Mouse (Mus musculus) embryonic facial prominence, embryonic 12.5 days (tissue): Measurements from ENCODE around the gene Cd37. TPM values are rescaled to one million over a fixed set of nuclear protein-coding genes. Genes with fewer than 3 reads are reported as not detected.

Source experiments
- ATAC-seq: fragments of 200-750 bp; cut with Nextera tagmentation; 2 replicates; pipeline ENCODE4 v1.8.0; 2017; ENCODE audit not compliant: insufficient number of reproducible peaks, insufficient read depth, low FRiP score, low TSS enrichment
- H3K27ac ChIP-seq: fragments of 300-500 bp; sonication (generic); 2 replicates; pipeline ENCODE4 v1.5.1; 2016; ENCODE audit warnings: mild to moderate bottlenecking
- H3K27me3 ChIP-seq: fragments of 300-500 bp; sonication (generic); 2 replicates; pipeline ENCODE4 v1.6.1; 2016; ENCODE audit warnings: mild to moderate bottlenecking, moderate library complexity
- H3K36me3 ChIP-seq: fragments of 300-500 bp; sonication (generic); 2 replicates; pipeline ENCODE4 v1.6.1; 2016; ENCODE audit warnings: mild to moderate bottlenecking
- H3K4me1 ChIP-seq: fragments of 300-500 bp; sonication (generic); 2 replicates; pipeline ENCODE4 v1.6.1; 2016
- H3K4me2 ChIP-seq: fragments of 300-500 bp; sonication (generic); replicated peaks from 2 replicates; pipeline ENCODE4 v1.6.1; 2016; ENCODE audit warnings: mild to moderate bottlenecking, moderate library complexity
- H3K4me3 ChIP-seq: fragments of 300-500 bp; sonication (generic); 2 replicates; pipeline ENCODE4 v1.5.1; 2016; ENCODE audit warnings: mild to moderate bottlenecking
- H3K9ac ChIP-seq: fragments of 300-500 bp; sonication (generic); 2 replicates; pipeline ENCODE4 v1.6.1; 2016; ENCODE audit warnings: mild to moderate bottlenecking, moderate library complexity
- H3K9me3 ChIP-seq: fragments of 300-500 bp; sonication (generic); 2 replicates; pipeline ENCODE4 v1.6.1; 2016; ENCODE audit warnings: mild to moderate bottlenecking, moderate library complexity
- WGBS: fragments of 180-500 bp; shearing (Covaris S2); methylation state at CpG from one replicate; pipeline ENCODE4 v1.1.7; 2016; 5-methylcytosine and 5-hydroxymethylcytosine counted together
- polyA plus RNA-seq: library from polyadenylated mRNA; unstranded; fragments of >200 nt; fragmentation: Nextera tagmentation; extraction: Ambion mirVana; gene quantifications from 2 replicates; pipeline ENCODE4 v1.2.1, GENCODE M21; 2016

The Cd37 gene
- 2.3 TPM in 2 replicates for polyA plus RNA-seq

DNA sequence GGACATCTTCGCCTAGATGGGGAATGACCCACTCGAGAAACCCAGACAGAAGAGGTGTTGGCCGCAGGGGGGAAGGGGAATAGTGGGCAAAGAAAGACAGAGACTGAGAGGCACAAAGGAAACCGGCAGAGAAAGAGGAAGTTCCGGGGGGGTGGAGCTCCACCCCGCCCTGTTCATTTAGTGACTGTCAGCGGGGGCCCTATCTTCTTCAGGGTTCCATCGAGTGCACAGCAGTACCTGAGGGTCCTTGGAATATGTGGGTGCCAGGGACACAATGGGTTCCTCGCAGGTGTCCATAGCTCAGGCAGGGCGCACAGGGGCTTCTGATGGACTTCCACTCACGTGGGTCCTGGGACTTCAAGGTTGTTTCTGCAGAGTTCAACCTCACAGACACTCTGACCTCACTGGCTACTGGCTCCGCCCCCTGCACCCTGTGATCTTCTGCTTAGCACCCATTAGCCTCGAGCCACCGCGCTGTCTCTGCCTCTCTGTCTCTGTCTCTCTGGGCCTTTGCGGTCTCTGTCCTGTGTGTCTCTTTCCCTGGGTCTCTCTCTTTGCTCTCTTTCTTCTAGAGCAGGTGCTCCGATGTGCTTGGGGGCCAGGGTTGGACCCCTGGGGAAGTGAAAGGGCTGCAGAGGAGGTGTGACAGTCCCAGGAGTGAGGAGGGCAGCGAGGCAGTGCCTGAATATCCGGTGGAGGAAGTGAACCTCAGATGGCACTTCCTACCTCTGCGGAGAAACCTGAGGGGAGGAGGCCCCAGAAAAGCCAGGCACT is at the start of gene Cd37:
TSS of gene Cd37 (minus strand) at position 393 of the 774 bp plus-strand sequence.
- Histone ChIP-seq H3K4me3 (no peak within 1 kb of the TSS), H3K27ac (no peak within 1 kb of the TSS), H3K36me3 (no peaks in the 10 kb centered on the region), H3K27me3 (peaks cover 28% of the 10 kb centered on the region), H3K9me3 (no peaks in the 10 kb centered on the region), H3K4me2 (no peak within 1 kb of the TSS), H3K9ac (no peak within 1 kb of the TSS), H3K4me1 (peaks cover 30% of the 10 kb centered on the region)
- WGBS: 37% methylated on average over 20 of the region's 20 CpGs
- ATAC-seq: no peak

DNA sequence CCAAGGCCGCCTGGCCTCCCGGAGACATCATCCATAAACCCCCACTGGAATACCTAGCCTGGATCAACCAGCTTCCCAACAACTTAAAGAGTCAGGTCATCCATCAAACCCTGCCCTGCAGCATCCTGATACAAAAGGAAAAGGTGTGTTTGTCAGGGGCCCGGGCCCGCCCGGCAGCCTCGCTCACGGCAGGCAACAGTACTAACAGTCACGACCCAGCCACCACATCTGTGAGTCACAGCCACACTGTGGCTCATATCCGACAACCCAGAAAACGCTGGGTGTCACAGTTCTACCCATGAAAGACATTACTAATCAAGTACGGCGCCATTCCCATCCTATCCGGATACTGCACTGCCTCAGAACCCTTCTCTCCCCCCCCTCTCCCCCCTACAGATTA is 47.6 kb upstream of the Cd37 start:
- Histone ChIP-seq H3K27me3 (0 out of 2 replicates have a peak, but pooled peaks cover 4% of the 10 kb centered on the region), H3K27ac (no peak overlapping the region), H3K4me3 (no peak overlapping the region), H3K9ac (no peak overlapping the region), H3K4me2 (no peak overlapping the region), H3K9me3 (no peaks in the 10 kb centered on the region), H3K36me3 (no peaks in the 10 kb centered on the region), H3K4me1 (no peaks in the 10 kb centered on the region)
- 84% methylated on average over 13 of the region's 13 CpGs for WGBS
- no peak for ATAC-seq

DNA sequence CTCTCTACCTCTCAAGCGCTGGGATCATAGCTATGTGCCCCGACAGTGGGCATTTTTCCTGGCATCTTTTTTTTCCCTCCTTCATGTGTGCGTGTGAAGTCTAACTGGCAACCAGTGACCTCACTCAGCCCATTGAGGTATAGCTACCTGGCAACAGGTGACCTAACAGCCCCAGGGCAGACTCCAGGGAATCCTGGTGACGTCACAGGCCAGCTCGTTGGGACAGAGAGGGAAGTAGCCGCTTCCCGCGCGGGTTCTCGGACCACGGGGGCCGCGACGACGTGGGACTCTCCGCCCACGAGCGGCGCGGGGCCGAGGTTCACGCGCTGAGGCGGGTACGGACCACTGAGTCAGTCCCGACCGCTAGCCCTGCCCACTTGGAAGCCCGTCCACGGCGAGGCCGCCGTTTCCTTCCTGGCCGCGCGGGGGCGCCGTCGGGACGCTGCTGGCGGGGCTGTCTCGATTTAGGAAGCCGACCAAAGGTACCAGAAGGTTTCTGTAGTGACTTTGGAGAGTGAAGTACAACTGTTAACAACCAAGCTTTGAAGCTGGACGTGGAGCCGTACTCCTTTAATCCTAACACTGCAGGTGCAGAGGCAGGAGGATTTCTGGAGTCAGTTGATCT is 38.3 kb upstream of the Cd37 start, which contains the start of gene Slc6a21:
TSS of gene Slc6a21 (plus strand) at position 378 of the 625 bp plus-strand sequence.
- Histone ChIP-seq H3K4me1 (no peaks in the 10 kb centered on the region), H3K9ac (peak within 1 kb of the TSS; percentile 25; the same call in 1 of the 2 replicates), H3K27me3 (peaks cover 10% of the 10 kb centered on the region), H3K9me3 (no peaks in the 10 kb centered on the region), H3K4me3 (peak within 1 kb of the TSS; percentile 33), H3K4me2 (peak within 1 kb of the TSS; percentile 50), H3K36me3 (no peaks in the 10 kb centered on the region), H3K27ac (no peak within 1 kb of the TSS)
- 7% methylated on average over 44 of the region's 44 CpGs for WGBS
- ATAC-seq: no peak

DNA sequence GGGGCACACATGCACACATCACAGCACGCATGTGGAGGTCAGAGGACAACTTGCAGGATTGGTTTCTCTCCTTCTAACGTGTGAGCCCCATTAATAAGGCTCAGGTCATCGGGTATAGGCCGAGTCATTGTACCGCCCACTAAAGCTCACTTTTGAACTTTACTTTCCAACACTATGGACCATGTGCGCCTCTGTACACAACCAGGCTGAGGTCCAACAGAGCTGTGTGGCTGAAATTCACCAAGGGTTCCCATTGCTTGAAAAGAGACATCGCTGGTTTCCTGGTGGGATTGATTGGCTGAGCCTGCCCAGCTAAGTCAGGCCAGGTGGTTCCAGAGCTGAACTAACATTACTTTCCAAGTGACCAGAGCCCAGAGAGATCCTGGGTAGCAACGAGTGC is 34.8 kb upstream of the Cd37 start:
- Histone ChIP-seq H3K4me1 (no peaks in the 10 kb centered on the region), H3K27me3 (peaks cover 7% of the 10 kb centered on the region), H3K9me3 (no peaks in the 10 kb centered on the region), H3K27ac (no peak overlapping the region), H3K4me3 (no peak overlapping the region), H3K9ac (no peak overlapping the region), H3K4me2 (no peak overlapping the region), H3K36me3 (no peaks in the 10 kb centered on the region)
- ATAC-seq: no peak
- 84% methylated on average over 8 of the region's 8 CpGs for WGBS

DNA sequence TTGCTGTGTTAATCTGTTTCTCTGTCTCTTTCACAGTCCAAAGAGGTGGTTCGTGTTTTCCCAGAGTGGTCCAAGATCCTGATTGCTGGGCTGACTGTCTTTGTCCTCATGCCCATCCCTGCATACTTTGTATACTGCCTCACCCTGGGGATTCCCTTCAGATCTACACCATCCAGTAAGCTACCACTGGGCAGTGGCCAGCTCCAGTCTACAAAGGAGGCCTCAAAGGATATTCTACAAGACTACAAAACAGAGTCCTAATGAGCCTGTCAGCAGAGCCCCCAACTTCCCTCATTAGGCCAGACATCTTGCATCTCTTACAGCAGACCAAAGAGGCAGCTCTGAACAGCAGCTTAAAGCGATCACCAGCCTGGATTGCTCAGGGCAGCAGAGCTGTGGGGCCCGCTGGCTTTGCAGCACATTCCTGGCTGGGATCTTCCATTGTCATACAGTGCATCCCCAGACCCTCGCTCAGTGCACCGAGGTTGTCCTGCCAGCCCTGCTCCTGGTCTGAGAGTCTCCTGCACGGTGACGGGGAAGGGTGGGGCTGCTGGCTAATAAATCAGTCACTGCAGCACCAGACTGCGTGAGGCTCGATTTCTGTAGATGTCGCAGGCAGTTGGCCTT is 34.0 kb upstream of the Cd37 start:
- Histone ChIP-seq H3K9me3 (no peaks in the 10 kb centered on the region), H3K27ac (no peak overlapping the region), H3K27me3 (peaks cover 9% of the 10 kb centered on the region), H3K4me2 (no peak overlapping the region), H3K4me1 (0 out of 2 replicates have a peak, but pooled peaks cover 2% of the 10 kb centered on the region), H3K4me3 (no peak overlapping the region), H3K36me3 (no peaks in the 10 kb centered on the region), H3K9ac (0 out of 2 replicates have a peak overlapping the region, but pooled peaks have one; percentile 3)
- no peak for ATAC-seq
- whole genome bisulfite sequencing: 68% methylated on average over 10 of the region's 10 CpGs

DNA sequence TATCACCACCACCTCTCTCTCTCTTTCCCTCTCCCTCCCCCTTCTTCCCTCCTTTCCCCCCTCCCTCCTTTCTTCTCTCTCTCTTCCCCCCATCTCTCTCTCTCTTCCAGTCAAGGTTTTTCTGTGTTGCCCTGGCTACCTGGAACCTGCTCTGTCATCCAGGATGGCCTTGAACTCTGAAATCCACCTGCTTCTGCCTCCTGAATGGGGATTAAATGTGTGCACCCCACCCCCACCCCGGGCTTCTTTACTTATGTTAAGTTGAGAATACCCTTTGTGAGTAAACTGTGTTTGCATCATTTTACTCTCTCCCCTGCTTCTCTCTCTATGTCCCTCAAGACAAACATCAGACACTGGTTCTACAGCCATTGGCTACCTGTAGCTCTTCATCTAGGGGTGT is 26.6 kb upstream of the Cd37 start:
- Histone ChIP-seq H3K9me3 (no peaks in the 10 kb centered on the region), H3K4me1 (peaks cover 8% of the 10 kb centered on the region; the same call in 1 of the 2 replicates), H3K36me3 (no peaks in the 10 kb centered on the region), H3K4me3 (no peak overlapping the region), H3K9ac (no peak overlapping the region), H3K27ac (no peak overlapping the region), H3K27me3 (peaks cover 5% of the 10 kb centered on the region; the same call in 1 of the 2 replicates), H3K4me2 (no peak overlapping the region)
- 70% methylated on average over 1 of the region's 1 CpGs for WGBS
- ATAC-seq: no peak

DNA sequence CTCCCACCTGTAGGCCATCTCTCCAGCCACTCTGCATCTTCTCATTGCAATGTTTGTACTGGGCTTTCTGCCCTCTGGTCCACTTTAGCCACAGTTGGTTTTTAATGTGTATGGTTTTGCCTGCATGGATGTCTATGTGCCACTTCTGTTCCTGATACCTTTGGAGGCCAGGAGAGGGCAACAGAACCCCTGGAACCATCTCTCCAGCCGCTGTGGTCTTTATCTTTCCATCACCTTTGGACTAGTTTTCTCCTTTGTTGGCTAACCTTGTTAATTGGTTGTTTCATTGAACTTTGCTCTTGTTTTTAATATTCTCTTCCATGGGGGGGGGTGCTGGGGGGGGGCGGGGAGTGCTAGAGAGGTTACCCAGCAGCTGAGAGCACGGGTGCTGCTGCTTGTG is 25.4 kb upstream of the Cd37 start:
- H3K9ac ChIP-seq: no peak overlapping the region
- H3K27me3 ChIP-seq: peaks cover 5% of the 10 kb centered on the region; the same call in 1 of the 2 replicates
- no peak overlapping the region for H3K4me2 ChIP-seq
- H3K4me3 ChIP-seq: no peak overlapping the region
- H3K27ac ChIP-seq: no peak overlapping the region
- 72% methylated on average over 3 of the region's 3 CpGs for WGBS
- H3K36me3 ChIP-seq: no peaks in the 10 kb centered on the region
- ATAC-seq: no peak
- H3K4me1 ChIP-seq: peaks cover 8% of the 10 kb centered on the region; the same call in 1 of the 2 replicates
- no peaks in the 10 kb centered on the region for H3K9me3 ChIP-seq

DNA sequence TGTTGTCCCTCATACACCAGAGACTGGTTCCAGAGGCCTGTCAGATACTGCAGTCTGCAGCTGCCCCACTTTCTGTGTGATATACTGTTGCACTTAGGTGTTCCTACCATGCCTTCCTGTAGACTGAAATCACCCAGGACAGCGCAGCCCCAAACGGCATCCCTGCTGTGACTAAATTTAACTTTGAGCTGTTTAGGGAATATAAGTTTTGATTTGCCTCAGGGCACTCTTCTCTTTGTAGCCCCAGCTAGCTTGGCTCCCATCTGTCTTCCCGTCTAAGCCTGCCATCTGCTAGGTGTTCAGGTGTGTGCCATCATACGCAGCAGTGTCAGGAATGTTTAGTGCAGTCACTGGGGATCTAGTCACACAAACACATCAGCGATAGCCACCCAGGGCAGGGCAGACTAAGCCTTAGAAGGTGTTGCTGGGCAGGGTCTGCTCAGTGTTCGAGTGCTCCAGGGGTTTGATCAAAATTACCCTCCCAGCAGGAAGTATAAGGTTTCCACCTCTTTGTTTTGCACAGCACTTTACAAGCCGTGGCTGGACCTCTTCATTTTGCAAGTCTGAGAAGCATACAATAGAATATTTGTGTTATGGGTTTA is 24.2 kb upstream of the Cd37 start:
- no peak overlapping the region for H3K4me3 ChIP-seq
- peaks cover 5% of the 10 kb centered on the region; the same call in 1 of the 2 replicates for H3K27me3 ChIP-seq
- ATAC-seq: peak; percentile 52; the same call in 1 of the 2 replicates
- no peak overlapping the region for H3K9ac ChIP-seq
- H3K27ac ChIP-seq: 0 out of 2 replicates have a peak overlapping the region, but pooled peaks have one; percentile 33
- H3K4me1 ChIP-seq: peaks cover 7% of the 10 kb centered on the region; the same call in 1 of the 2 replicates
- no peaks in the 10 kb centered on the region for H3K9me3 ChIP-seq
- no peaks in the 10 kb centered on the region for H3K36me3 ChIP-seq
- H3K4me2 ChIP-seq: no peak overlapping the region
- WGBS: 39% methylated on average over 7 of the region's 7 CpGs

DNA sequence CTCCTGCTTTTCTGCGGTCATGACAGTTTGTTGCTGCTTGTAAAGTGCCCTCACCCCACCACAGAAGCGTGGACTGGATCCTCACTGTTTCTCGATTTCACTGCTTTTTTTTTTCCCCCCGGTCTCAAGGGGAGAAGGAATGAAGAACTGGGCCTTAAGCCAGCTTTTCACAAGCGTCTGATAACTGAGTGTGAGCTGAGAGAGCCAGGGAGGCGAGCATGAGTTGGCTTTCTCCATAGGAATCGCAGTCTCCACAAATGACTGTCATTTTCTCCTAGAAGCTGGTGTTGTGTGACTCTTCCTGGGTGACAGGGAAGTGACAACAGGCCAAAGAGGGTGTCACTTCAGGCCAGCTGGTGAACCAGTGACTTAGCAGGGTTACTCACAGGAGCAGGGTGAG is 23.4 kb upstream of the Cd37 start:
- H3K9ac ChIP-seq: no peak overlapping the region
- WGBS: 55% methylated on average over 7 of the region's 7 CpGs

DNA sequence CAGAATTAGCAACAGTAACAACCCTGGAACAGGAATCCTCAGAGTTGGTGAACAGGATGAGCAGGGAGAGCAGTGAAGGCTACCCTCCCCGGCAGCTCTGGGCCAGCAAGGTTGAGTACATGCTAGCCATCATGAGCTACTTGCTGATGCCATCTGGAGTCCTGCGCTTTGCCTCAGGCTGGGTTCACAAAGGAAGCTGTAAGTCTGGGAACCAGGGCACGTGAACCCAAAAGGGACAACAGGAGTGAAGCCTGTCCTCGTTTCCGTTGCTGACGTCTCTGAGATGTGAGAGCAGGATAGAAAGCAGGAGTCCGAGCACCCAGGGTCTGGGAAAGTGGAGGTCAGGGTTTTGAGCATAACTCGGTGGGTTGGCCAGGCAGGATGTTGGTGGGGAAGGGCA is 20.4 kb upstream of the Cd37 start:
- ATAC-seq: no peak
- 76% methylated on average over 8 of the region's 8 CpGs for WGBS
- no peak overlapping the region for H3K27ac ChIP-seq
- peaks cover 6% of the 10 kb centered on the region; the same call in 1 of the 2 replicates for H3K4me1 ChIP-seq
- H3K9ac ChIP-seq: no peak overlapping the region
- no peak overlapping the region for H3K4me3 ChIP-seq
- no peaks in the 10 kb centered on the region for H3K9me3 ChIP-seq
- H3K36me3 ChIP-seq: no peaks in the 10 kb centered on the region
- H3K27me3 ChIP-seq: no peaks in the 10 kb centered on the region
- H3K4me2 ChIP-seq: no peak overlapping the region

More for the DNA sequence above, 23.4 kb upstream of the Cd37 start:
- no peaks in the 10 kb centered on the region for H3K36me3 ChIP-seq
- H3K4me1 ChIP-seq: peaks cover 6% of the 10 kb centered on the region; the same call in 1 of the 2 replicates
- no peaks in the 10 kb centered on the region for H3K9me3 ChIP-seq
- no peaks in the 10 kb centered on the region for H3K27me3 ChIP-seq
- H3K27ac ChIP-seq: no peak overlapping the region
- H3K4me3 ChIP-seq: no peak overlapping the region
- no peak overlapping the region for H3K4me2 ChIP-seq
- ATAC-seq: no peak

DNA sequence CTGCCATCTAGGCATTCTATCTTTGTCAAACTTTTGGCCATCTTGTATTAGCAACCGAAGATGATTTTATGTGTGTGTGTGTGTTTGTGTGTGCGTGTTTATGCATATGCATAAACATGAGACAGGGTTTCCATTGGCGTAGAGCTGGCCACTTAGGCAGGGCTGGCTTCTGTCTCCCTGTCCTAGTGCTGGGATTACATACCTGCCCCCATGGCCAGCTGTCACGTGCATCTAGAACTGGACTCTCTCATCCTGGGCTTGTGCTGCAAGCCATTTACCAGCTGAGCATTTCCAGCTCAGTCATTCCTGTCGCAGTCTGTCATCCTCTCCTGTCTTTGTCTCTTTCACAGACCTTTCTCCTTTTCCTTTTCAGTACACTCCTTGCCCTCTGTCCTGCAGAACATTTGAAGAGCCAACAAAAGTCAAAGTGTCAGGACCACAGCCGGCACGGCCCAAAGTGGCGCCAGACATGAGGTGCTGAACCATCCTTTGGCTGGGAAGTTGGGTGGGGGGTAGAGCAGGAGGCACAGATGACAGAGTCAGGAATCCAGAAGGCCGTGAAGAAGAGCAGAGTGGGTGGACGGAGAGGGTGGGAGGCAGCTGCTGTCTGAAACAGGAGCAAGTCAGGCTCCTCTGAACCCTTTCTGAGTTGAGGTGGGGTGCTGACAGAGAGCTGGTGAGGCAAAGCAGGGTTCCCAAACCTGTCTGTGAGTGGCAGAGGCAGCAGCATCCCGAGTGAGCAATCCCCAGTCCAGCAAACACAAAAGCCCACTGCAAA is 18.3 kb upstream of the Cd37 start:
- Histone ChIP-seq H3K4me3 (no peak overlapping the region), H3K9me3 (no peaks in the 10 kb centered on the region), H3K4me1 (no peaks in the 10 kb centered on the region), H3K36me3 (no peaks in the 10 kb centered on the region), H3K27me3 (no peaks in the 10 kb centered on the region), H3K27ac (no peak overlapping the region), H3K9ac (no peak overlapping the region; the same call in 1 of the 2 replicates), H3K4me2 (no peak overlapping the region)
- ATAC-seq: no peak
- WGBS: 56% methylated on average over 11 of the region's 11 CpGs
